Mouse (Mus musculus) hindbrain, embryonic 15.5 days (tissue): ENCODE results near the gene Zc3h7b. TPM values are rescaled to one million over a fixed set of nuclear protein-coding genes. Genes with fewer than 3 reads are reported as not detected.

Experiments used
- ATAC-seq: fragments of 200-750 bp; cut with Nextera tagmentation; 2 replicates; pipeline ENCODE4 v1.8.0; 2017; ENCODE audit warnings: low read depth, moderate number of reproducible peaks, moderate TSS enrichment; ENCODE audit not compliant: low FRiP score
- H3K27ac ChIP-seq: fragments of 300-500 bp; sonication (generic); replicated peaks from 2 replicates; pipeline ENCODE4 v1.5.1; 2015; ENCODE audit warnings: mild to moderate bottlenecking, inconsistent platforms
- H3K27me3 ChIP-seq: fragments of 300-500 bp; sonication (generic); 2 replicates; pipeline ENCODE4 v1.6.1; 2015; ENCODE audit warnings: control low read depth, inconsistent platforms
- H3K36me3 ChIP-seq: fragments of 300-500 bp; sonication (generic); 2 replicates; pipeline ENCODE4 v1.6.1; 2015; ENCODE audit warnings: control low read depth, inconsistent platforms
- H3K4me1 ChIP-seq: fragments of 300-500 bp; sonication (generic); replicated peaks from 2 replicates; pipeline ENCODE4 v1.6.1; 2015; ENCODE audit warnings: control low read depth, inconsistent platforms
- H3K4me2 ChIP-seq: fragments of 300-500 bp; sonication (generic); 2 replicates; pipeline ENCODE4 v1.6.1; 2015; ENCODE audit warnings: moderate library complexity, mild to moderate bottlenecking, inconsistent platforms
- H3K4me3 ChIP-seq: fragments of 300-500 bp; sonication (generic); 2 replicates; pipeline ENCODE4 v1.5.1; 2015; ENCODE audit warnings: mild to moderate bottlenecking, inconsistent platforms
- H3K9ac ChIP-seq: fragments of 300-500 bp; sonication (generic); 2 replicates; pipeline ENCODE4 v1.6.1; 2015; ENCODE audit warnings: inconsistent platforms
- H3K9me3 ChIP-seq: fragments of 300-500 bp; sonication (generic); 2 replicates; pipeline ENCODE4 v1.6.1; 2016; ENCODE audit warnings: control low read depth, inconsistent platforms
- WGBS: fragments of 180-500 bp; shearing (Covaris S2); methylation state at CpG from one replicate; pipeline ENCODE4 v1.1.7; 2015; 5-methylcytosine and 5-hydroxymethylcytosine counted together
- polyA plus RNA-seq: library from polyadenylated mRNA; unstranded; fragments of >200 nt; fragmentation: Nextera tagmentation; extraction: Ambion mirVana; gene quantifications from 2 replicates; pipeline ENCODE4 v1.2.1, GENCODE M21; 2015

The Zc3h7b gene
- polyA plus RNA-seq, 1 experiment from 2014 or later: 49.8 TPM

DNA sequence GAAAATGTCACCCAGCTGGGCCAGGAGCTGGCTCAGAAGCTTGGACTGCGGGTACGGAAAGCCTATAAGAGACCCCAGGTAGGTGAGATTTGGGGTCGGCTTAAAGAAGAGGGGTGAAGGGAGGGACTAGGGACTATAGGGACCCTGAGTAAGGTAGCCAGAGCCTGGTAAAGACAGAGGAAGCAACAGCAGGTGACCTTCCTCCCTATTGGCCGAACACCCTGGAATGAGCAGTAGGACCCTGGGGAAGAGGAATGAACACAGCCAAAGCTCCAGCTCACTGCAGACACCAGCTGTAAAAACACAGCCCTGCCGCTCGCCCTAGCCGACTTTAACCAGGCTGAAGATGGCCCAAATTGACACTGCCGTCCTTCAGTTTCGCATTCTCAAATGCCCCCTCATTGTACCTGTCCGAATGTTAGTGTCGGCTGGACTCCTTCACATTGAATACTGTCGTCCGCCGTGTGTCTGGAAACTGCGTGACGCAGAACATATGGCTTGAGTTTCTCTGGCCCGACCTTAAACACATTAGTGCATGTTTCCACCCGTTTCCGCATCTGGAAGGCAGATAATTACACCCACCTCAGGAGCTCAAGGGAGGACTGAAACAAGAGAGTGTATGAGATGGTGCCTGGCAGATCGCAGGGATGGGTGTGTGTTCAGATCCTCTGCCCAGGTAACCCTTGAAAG is 27.7 kb downstream of the Zc3h7b start:
- Histone ChIP-seq H3K4me1 (no peaks in the 10 kb centered on the region), H3K9me3 (no peaks in the 10 kb centered on the region), H3K27me3 (no peaks in the 10 kb centered on the region), H3K27ac (no peak overlapping the region), H3K9ac (no peak overlapping the region), H3K4me2 (no peak overlapping the region), H3K36me3 (peaks cover 63% of the 10 kb centered on the region), H3K4me3 (no peak overlapping the region)
- WGBS: 93% methylated on average over 20 of the region's 20 CpGs
- ATAC-seq: no peak

DNA sequence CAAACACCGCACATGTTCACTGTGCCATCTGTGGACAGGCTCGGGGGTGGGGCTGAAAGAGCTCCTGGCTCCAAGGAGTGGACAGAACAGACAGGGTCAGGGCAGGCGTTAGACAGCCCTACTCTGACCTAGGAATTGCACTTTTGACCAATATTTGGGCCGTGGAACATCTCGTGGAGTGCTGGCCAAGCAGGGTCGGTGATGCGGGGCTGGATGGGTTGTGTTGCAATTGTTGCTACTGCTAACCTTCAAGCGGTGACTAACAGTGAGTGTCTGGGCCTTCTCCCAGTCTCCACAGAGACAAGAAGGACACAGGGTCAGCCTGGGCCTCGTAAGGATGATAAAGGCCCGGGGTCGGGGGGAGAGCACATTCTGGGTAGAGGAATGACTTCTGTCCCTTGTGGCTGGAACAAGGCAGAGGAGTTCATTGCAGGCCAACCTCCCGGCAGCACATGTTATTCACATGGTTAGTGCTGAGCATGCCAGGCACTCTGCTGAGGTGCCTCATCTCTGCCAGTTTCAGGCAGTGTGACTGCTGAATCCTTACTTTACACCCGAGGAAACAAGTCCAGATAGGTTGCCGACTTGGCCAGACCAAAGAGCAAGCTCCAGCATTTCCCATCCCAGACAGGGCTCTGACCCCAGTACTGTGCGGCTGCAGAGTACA is 29.8 kb downstream of the Zc3h7b start:
- Histone ChIP-seq H3K9ac (no peak overlapping the region), H3K27ac (no peak overlapping the region), H3K4me3 (no peak overlapping the region), H3K4me2 (no peak overlapping the region), H3K4me1 (no peaks in the 10 kb centered on the region), H3K36me3 (peaks cover 74% of the 10 kb centered on the region), H3K27me3 (no peaks in the 10 kb centered on the region), H3K9me3 (no peaks in the 10 kb centered on the region)
- ATAC-seq: no peak
- WGBS: 92% methylated on average over 15 of the region's 15 CpGs

DNA sequence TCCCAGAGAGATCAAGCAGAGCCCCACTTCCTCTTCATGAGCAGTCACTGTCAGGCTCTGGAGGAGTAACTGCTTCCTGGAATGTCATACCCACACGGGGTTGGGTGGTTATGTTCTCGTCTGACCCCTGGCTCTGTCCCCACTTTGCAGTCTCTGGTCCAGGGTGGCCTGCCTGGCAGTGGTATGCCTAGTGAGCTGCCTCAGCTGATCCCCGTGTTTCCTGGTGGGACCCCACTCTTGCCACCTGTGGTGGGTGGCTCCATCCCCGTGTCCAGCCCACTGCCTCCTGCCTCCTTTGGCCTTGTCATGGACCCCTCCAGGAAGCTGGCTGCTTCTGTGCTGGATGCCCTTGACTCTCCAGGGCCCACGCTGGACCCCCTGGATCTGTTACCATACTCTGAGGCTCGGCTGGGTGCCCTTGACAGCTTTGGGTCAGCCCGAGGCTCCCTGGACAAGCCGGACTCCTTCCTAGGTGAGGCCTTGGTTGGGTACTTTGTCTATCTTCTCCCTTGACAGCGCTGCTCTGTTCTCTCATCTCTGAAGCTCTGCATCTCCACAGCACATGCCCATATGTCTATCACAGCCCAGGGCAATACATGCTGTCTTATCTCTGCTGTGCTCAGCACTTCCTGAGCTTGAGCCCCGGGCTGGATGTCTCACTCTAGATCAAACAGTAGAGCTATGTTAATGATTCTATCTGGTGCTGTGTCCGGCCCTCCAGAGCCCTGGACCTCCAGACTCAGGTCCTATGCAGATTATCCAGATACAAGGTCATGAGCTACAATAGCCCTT is 32.0 kb downstream of the Zc3h7b start:
- Histone ChIP-seq H3K27me3 (no peaks in the 10 kb centered on the region), H3K4me3 (no peak overlapping the region), H3K36me3 (peaks cover 84% of the 10 kb centered on the region), H3K4me2 (no peak overlapping the region), H3K9ac (no peak overlapping the region), H3K4me1 (no peaks in the 10 kb centered on the region), H3K27ac (no peak overlapping the region), H3K9me3 (no peaks in the 10 kb centered on the region)
- WGBS: 90% methylated on average over 11 of the region's 11 CpGs
- ATAC-seq: no peak

DNA sequence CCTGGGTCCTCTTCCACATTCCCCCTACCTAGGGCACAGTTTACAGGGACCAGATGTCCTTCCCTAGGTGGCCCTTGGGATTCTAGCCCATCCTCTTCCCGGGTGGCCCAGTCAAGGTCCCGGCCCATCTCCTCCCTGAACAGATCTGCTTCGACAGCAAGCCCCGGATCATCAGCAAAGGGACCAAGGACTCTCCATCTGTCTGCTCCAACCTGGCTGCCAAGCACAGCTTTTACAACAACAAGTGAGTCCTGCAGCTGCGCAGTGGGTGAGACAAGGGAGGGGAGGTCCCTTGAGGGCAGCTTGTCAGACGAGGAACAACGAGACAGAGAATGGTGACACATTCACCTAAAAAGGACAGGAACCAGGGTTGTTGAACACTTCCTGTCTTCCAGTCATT is 37.0 kb downstream of the Zc3h7b start:
- Histone ChIP-seq H3K4me2 (no peak overlapping the region), H3K4me1 (no peaks in the 10 kb centered on the region), H3K9ac (no peak overlapping the region), H3K27ac (no peak overlapping the region), H3K4me3 (no peak overlapping the region), H3K27me3 (no peaks in the 10 kb centered on the region), H3K9me3 (no peaks in the 10 kb centered on the region), H3K36me3 (peaks cover 93% of the 10 kb centered on the region)
- WGBS: 70% methylated on average over 7 of the region's 7 CpGs
- no peak for ATAC-seq

DNA sequence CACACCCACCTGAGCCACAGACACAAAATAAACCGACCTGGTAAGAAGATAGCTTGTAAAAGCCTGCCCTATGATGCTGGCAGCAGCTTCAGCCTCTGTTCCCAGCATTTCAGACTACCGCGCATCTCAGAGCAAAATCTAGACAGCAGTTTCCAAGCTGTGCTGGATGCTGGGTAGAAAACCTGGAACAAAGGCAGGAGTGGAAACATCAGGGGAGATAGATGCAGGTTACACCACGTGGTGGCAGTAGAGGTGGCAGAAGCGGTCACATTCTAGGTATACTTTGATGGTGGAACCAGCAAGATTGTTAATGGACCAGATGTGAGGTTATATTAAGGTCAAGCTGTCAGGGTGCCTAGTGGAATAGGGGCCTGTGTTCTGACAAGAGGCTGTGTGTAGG is 39.9 kb downstream of the Zc3h7b start:
- H3K4me3 ChIP-seq: no peak overlapping the region
- peaks cover 90% of the 10 kb centered on the region for H3K36me3 ChIP-seq
- H3K27ac ChIP-seq: no peak overlapping the region
- H3K27me3 ChIP-seq: no peaks in the 10 kb centered on the region
- H3K4me2 ChIP-seq: no peak overlapping the region
- no peaks in the 10 kb centered on the region for H3K9me3 ChIP-seq
- no peak for ATAC-seq
- H3K9ac ChIP-seq: no peak overlapping the region
- 72% methylated on average over 5 of the region's 5 CpGs for WGBS
- no peaks in the 10 kb centered on the region for H3K4me1 ChIP-seq

DNA sequence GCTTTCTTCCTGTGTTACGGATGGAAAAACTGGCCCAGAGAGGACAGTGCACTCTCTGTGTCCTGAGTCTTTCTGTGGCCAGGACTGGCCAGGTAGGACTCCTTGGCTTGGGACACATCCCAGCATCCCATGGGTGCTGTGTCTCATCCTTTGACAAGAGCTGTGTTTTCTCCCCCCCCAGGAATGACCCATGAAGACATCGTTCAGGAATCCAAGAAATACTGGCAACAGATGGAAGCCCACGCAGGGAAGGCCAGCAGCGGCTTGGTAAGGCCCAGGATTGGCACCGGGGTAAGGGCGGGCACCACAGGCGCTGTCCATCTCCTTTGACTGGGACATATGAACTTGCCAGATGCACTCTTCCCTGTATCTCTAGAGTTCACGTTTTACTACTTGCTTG is 40.8 kb downstream of the Zc3h7b start:
- no peaks in the 10 kb centered on the region for H3K9me3 ChIP-seq
- no peak for ATAC-seq
- no peaks in the 10 kb centered on the region for H3K4me1 ChIP-seq
- H3K27ac ChIP-seq: no peak overlapping the region
- peaks cover 80% of the 10 kb centered on the region for H3K36me3 ChIP-seq
- no peak overlapping the region for H3K9ac ChIP-seq
- WGBS: 94% methylated on average over 8 of the region's 8 CpGs
- H3K4me3 ChIP-seq: no peak overlapping the region
- no peaks in the 10 kb centered on the region for H3K27me3 ChIP-seq
- H3K4me2 ChIP-seq: no peak overlapping the region

DNA sequence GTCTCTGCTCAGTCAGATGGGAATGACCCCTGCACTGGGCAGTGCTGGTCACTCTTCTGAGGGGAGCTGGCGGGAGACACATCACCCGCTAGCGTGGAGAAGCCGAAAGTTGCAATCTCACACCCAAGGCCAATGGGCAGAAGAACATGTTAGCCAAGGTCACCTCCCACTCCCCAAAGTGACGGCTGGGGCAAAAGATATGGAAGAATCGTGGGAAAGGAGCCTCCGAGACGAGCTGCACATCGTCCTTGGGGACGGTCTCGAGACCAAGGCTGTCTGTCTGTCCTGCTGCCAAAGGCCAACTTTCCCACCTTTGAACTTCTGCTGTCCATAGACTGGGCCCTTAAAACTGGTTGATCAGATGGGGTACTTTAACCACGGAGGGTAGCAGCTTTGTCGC is 42.7 kb downstream of the Zc3h7b start:
- Histone ChIP-seq H3K27me3 (no peaks in the 10 kb centered on the region), H3K36me3 (peaks cover 78% of the 10 kb centered on the region), H3K9me3 (no peaks in the 10 kb centered on the region), H3K27ac (no peak overlapping the region), H3K4me1 (no peaks in the 10 kb centered on the region), H3K4me2 (no peak overlapping the region), H3K9ac (no peak overlapping the region), H3K4me3 (no peak overlapping the region)
- 97% methylated on average over 13 of the region's 13 CpGs for WGBS
- ATAC-seq: no peak

DNA sequence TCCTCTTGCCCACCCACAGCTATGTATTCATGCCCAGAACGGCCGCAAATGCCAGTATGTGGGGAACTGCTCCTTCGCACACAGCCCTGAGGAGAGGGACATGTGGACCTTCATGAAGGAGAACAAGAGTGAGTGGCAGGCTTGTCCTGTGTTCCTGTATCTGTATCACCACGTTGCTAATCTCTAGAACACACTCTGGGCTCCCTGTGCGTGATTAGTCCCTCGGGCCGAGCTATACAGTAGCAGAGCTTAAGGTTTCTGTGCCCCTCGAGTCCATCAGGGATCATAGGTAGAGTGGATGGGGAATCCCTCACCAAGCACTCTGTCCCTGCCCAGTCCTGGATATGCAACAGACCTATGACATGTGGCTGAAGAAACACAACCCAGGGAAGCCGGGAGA is 47.6 kb downstream of the Zc3h7b start:
- Histone ChIP-seq H3K4me2 (no peak overlapping the region), H3K4me3 (no peak overlapping the region), H3K9me3 (no peaks in the 10 kb centered on the region), H3K4me1 (no peaks in the 10 kb centered on the region), H3K27me3 (no peaks in the 10 kb centered on the region), H3K27ac (no peak overlapping the region), H3K36me3 (peaks cover 54% of the 10 kb centered on the region), H3K9ac (no peak overlapping the region)
- ATAC-seq: no peak
- 94% methylated on average over 9 of the region's 9 CpGs for WGBS

DNA sequence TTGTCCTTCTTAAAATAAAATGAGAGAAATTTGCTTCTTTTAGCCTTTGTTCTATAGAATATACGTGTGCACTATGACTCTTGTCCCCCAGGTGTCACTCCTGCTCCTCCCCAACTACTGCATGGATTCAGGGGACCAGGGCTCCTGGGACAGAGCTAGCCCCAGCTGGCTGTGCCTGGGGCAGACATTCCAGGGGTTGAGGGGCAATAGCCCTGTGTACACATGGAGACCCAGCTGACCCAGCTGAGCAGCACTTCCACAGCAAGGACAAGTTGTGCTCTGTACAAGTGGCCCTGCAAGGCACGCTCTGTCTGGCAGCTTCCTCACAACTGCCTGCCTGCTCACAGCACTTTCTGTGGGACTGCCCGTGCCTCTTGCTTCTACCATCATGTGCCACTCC is 51.4 kb downstream of the Zc3h7b start:
- H3K36me3 ChIP-seq: peaks cover 32% of the 10 kb centered on the region
- ATAC-seq: no peak
- H3K4me3 ChIP-seq: no peak overlapping the region

DNA sequence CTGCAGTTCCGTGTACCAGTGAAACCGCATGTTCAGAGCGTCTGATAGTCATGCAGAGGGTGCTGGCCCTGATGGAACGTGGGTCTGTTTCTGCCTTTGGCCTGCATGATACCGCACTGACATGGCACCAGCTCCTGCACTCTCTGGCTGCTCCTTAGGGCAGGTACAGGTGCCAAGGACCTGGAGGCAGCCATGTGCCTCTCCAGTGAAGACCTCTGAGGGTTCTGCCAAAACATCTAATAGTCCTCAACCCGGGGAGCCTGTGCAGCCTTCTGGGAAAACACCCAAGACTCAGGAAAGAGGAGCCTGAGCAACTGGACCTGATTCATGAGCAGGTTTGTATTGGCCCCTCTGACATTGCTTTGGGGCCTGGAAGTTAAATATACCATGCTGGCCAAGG is 53.0 kb downstream of the Zc3h7b start:
- Histone ChIP-seq H3K4me1 (peaks cover 11% of the 10 kb centered on the region), H3K27ac (no peak overlapping the region), H3K36me3 (peaks cover 16% of the 10 kb centered on the region), H3K4me3 (no peak overlapping the region), H3K9ac (no peak overlapping the region), H3K9me3 (no peaks in the 10 kb centered on the region), H3K27me3 (no peaks in the 10 kb centered on the region), H3K4me2 (no peak overlapping the region)
- ATAC-seq: no peak
- WGBS: 91% methylated on average over 6 of the region's 6 CpGs

More for the DNA sequence above, 51.4 kb downstream of the Zc3h7b start:
- H3K4me1 ChIP-seq: no peaks in the 10 kb centered on the region
- 71% methylated on average over 3 of the region's 3 CpGs for WGBS
- H3K27ac ChIP-seq: no peak overlapping the region
- no peak overlapping the region for H3K9ac ChIP-seq
- H3K4me2 ChIP-seq: no peak overlapping the region
- H3K27me3 ChIP-seq: no peaks in the 10 kb centered on the region
- no peaks in the 10 kb centered on the region for H3K9me3 ChIP-seq

DNA sequence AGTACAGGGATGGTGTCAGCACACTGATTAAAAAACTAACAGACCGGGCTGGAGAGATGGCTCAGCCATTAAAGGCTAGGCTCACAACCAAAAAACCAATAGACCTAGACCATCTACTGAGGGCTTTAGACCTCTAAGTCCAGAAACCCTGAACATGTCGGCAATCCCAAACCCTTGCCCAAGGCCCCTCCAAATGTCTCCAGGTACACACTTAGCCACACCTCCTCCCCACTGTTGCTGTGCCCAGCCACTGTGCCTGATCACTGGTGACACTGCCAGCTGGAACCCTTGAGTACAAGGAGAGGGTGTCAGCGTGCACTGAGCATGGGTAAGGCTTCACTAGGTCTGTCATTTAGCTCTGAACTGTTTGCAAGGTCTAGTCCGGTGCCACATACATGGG is 53.6 kb downstream of the Zc3h7b start:
- H3K27ac ChIP-seq: no peak overlapping the region
- ATAC-seq: no peak

DNA sequence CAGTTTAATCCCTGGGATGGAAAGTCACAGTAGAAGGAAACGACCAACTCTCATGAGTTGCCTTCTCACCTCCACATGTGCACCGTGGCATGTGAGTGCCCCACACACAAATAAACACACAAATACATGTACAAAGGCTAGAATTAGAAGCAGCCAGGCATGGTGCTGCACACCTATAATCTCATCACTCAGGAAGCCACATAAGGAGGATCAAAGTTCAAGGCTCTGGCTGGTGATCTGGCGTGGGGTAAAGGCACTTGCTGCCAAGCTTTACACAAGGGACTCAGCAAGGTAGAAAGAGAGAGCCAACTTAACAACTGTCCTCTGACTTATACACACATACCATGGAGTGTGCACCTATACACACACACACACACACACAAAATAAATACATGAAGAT is 55.5 kb downstream of the Zc3h7b start:
- H3K4me2 ChIP-seq: no peak overlapping the region
- H3K9me3 ChIP-seq: no peaks in the 10 kb centered on the region
- no peak overlapping the region for H3K4me3 ChIP-seq
- WGBS: 84% methylated on average over 3 of the region's 3 CpGs
- peaks cover 26% of the 10 kb centered on the region for H3K4me1 ChIP-seq
- H3K27me3 ChIP-seq: no peaks in the 10 kb centered on the region
- H3K9ac ChIP-seq: no peak overlapping the region
- no peak for ATAC-seq
- no peaks in the 10 kb centered on the region for H3K36me3 ChIP-seq
- H3K27ac ChIP-seq: no peak overlapping the region

More for the DNA sequence above, 53.6 kb downstream of the Zc3h7b start:
- Histone ChIP-seq H3K9me3 (no peaks in the 10 kb centered on the region), H3K27me3 (no peaks in the 10 kb centered on the region), H3K9ac (no peak overlapping the region), H3K4me1 (peaks cover 16% of the 10 kb centered on the region), H3K4me2 (no peak overlapping the region), H3K4me3 (no peak overlapping the region), H3K36me3 (peaks cover 10% of the 10 kb centered on the region)
- WGBS: 87% methylated on average over 4 of the region's 4 CpGs
